Mouse (Mus musculus) gastrocnemius, adult 18-20 months (tissue): ENCODE measurements around the gene Setdb1. TPM values are rescaled to one million over a fixed set of nuclear protein-coding genes. Genes with fewer than 3 reads are reported as not detected.

Experiments
- DNase-seq: peaks from one replicate; pipeline ENCODE4 v3.0.0; 2021; ENCODE audit warnings: low spot score
- total RNA-seq, 2 experiments: library from RNA; stranded (reverse); gene quantifications; 2 replicates each; pipeline ENCODE4 v1.2.3; 2021

Setdb1 gene
- total RNA-seq, 2 experiments from 2014 or later = 8.9 to 10.8 TPM

DNA sequence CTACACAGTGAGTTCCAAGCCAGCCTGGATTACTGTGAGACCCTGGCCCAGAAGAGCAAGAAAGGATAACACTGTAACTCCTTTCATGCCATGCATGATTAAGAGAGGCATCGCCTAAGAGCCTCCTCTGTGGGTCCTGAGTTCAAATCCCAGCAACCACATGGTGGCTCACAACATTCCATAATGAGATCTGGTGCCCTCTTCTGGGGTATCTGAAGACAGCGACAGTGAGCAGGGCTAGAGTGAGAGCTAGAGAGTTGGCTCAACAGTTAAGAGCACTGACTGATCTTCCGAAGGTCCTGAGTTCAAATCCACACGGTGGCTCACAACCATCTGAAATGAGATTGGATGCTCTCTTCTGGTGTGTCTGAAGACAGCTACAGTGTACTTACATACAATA lies 82.5 kb downstream of the Setdb1 start:
- no peak for DNase-seq

Other genes starting within 250 kb of the Setdb1 start
- 10 to 100 TPM; 64.3 to 85.5 TPM for gene Vps72, start 246.2 kb downstream of the Setdb1 start, total RNA-seq
- 100 to 1,000 TPM; 663 to 722 TPM for gene Tmod4, start 232.7 kb downstream of the Setdb1 start, total RNA-seq
- 10 to 100 TPM; 34.6 to 46.5 TPM for gene Scnm1, start 223.2 kb downstream of the Setdb1 start, total RNA-seq
- gene Lysmd1, start 223.1 kb downstream of the Setdb1 start, total RNA-seq = 1 to 10 TPM; 6.3 to 6.6 TPM
- under 1 TPM; 0.27 to 0.55 TPM for gene Tnfaip8l2, start 214.8 kb downstream of the Setdb1 start, total RNA-seq
- 100 to 1,000 TPM in 1 of 2 experiments, 10 to 100 TPM in 1; 75.9 to 111 TPM for gene Sema6c, start 196.7 kb downstream of the Setdb1 start, total RNA-seq
- 10 to 100 TPM in 1 of 2 experiments, 1 to 10 TPM in 1; 7.1 to 10.0 TPM for gene Gabpb2, start 139.3 kb downstream of the Setdb1 start, total RNA-seq
- 10 to 100 TPM; 12.4 to 17.1 TPM for gene Cdc42se1, start 128.5 kb downstream of the Setdb1 start, total RNA-seq
- 10 to 100 TPM; 69.8 to 83.1 TPM for gene Mllt11, start 125.0 kb downstream of the Setdb1 start, total RNA-seq
- not detected for gene Gm128, start 115.6 kb downstream of the Setdb1 start, total RNA-seq
- not detected for gene Bnipl, start 106.0 kb downstream of the Setdb1 start, total RNA-seq
- 10 to 100 TPM; 29.7 to 30.6 TPM for gene Mindy1, start 75.9 kb downstream of the Setdb1 start, total RNA-seq
- gene Prune1, start 75.1 kb downstream of the Setdb1 start, total RNA-seq = 10 to 100 TPM; 51.3 to 56.0 TPM
- gene Anxa9, start 50.0 kb downstream of the Setdb1 start, total RNA-seq = under 1 TPM in 1 of 2 experiments, not detected in 1; 0.17 TPM
- gene Cers2, start 42.4 kb downstream of the Setdb1 start, total RNA-seq = 10 to 100 TPM; 14.7 to 22.1 TPM
- gene 4930558C23Rik, start 45.6 kb upstream of the Setdb1 start, total RNA-seq = under 1 TPM; 0.32 to 0.33 TPM
- 10 to 100 TPM; 41.3 to 46.5 TPM for gene Arnt, start 77.2 kb upstream of the Setdb1 start, total RNA-seq
- 1 to 10 TPM; 3.2 to 4.6 TPM for gene Ctsk, start 142.1 kb upstream of the Setdb1 start, total RNA-seq
- gene Ctss, start 169.6 kb upstream of the Setdb1 start, total RNA-seq = 1 to 10 TPM; 2.2 to 4.0 TPM
- gene Hormad1, start 202.5 kb upstream of the Setdb1 start, total RNA-seq = not detected
- 10 to 100 TPM; 10.3 to 11.1 TPM for gene Golph3l, start 231.7 kb upstream of the Setdb1 start, total RNA-seq